Mouse (Mus musculus) C2C12 (cell line): ENCODE measurements around the gene Acta2.

Experiments
- CEBPB ChIP-seq: IDR thresholded peaks from one replicate; pipeline ENCODE4 v1.6.1; 2011; ENCODE audit warnings: low read depth, mild to moderate bottlenecking, control low read depth, moderate library complexity
- CTCF ChIP-seq: IDR thresholded peaks from one replicate; pipeline ENCODE4 v1.5.1; 2011; ENCODE audit not compliant: control insufficient read depth, insufficient read depth, insufficient read length
- FOSL1 ChIP-seq: IDR thresholded peaks from one replicate; pipeline ENCODE4 v1.8.0; 2011; ENCODE audit warnings: mild to moderate bottlenecking, low read length; ENCODE audit not compliant: poor library complexity, insufficient read depth, severe bottlenecking
- MAX ChIP-seq: IDR thresholded peaks from one replicate; pipeline ENCODE4 v1.6.1; 2011; ENCODE audit warnings: mild to moderate bottlenecking, control low read depth
- MYOD1 ChIP-seq: IDR thresholded peaks from one replicate; pipeline ENCODE4 v1.6.1; 2011; ENCODE audit warnings: low read depth; ENCODE audit not compliant: control insufficient read depth, insufficient read length
- MYOG ChIP-seq: IDR thresholded peaks from one replicate; pipeline ENCODE4 v1.6.1; 2011; ENCODE audit not compliant: control insufficient read depth, insufficient read length; ENCODE audit errors: extremely low read depth
- USF1 ChIP-seq: IDR thresholded peaks from one replicate; pipeline ENCODE4 v1.6.1; 2011; ENCODE audit warnings: low read depth, mild to moderate bottlenecking, control low read depth, moderate library complexity

DNA sequence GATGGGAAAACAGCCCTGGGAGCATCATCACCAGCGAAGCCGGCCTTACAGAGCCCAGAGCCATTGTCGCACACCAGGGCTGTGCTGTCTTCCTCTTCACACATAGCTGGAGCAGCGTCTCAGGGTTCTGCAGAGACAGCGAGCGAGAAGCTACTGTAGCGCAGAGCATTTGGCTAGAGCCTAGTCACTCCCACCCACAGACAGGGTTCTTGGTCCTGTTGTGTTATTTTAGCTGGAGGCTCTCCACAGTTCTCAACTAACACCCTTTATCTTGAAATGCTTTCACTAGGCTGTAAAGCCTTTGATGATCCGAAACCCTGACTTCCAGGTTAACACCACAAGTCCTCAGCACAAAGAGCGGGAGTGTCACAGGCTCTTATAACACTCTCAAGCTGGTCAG is 2.9 kb downstream of the Acta2 start:
- no peak for TF ChIP-seq CTCF
- TF ChIP-seq CEBPB: no peak
- TF ChIP-seq FOSL1: no peak
- no peak for TF ChIP-seq USF1
- no peak for TF ChIP-seq MAX
- no peak for TF ChIP-seq MYOG
- TF ChIP-seq MYOD1: no peak
